ENCODE assay signal across 28 mouse cellular contexts in the genomic region with DNA sequence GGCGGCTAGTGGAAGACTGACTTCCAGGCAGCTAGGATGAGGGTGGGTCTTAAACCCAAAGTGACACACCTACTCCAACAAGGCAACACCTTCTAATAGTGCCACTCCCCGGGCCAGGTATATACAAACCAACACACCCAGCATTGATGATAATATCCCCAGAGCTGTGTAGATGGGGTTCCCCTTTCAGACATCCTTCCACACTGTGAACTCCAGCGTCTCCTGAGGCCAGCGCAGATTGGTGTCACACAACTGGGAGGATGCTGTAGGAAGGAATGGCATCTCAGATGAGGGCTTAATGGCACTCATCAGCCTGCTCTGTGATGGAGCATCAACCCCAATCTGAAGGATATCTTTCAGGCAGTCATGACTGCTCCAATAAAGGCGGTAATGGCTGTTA. TPM values are rescaled to one million over a fixed set of nuclear protein-coding genes. Genes with fewer than 3 reads are reported as not detected.
"Had no signal": no experiment of that assay in that cellular context is flagged by ENCODE, and none has a peak within 500 bp of the region (broad histone marks: within the 10 kb centered on the region; RNA-seq: fewer than 3 reads in every experiment).

No protein-coding gene starts in this region.

- H3K9ac ChIP-seq: limb, embryonic 12.5 days; limb, embryonic 15.5 days; liver, embryonic 14.5 days; lung, embryonic 15.5 days; midbrain, embryonic 13.5 days; neural tube, embryonic 13.5 days; stomach, embryonic 15.5 days had no signal

- H3K36me3 ChIP-seq: limb, embryonic 12.5 days; limb, embryonic 15.5 days; lung, embryonic 15.5 days; midbrain, embryonic 13.5 days; neural tube, embryonic 13.5 days; stomach, embryonic 15.5 days had no signal

- ATAC-seq: intestine, embryonic 16.5 days; midbrain, embryonic 13.5 days; midbrain, embryonic 16.5 days had no signal

- H3K27ac ChIP-seq: kidney, postnatal 0 days; left cerebral cortex, adult 2 months; limb, embryonic 12.5 days; limb, embryonic 15.5 days; liver, embryonic 14.5 days; lung, embryonic 15.5 days; midbrain, embryonic 10.5 days; midbrain, embryonic 13.5 days; neural tube, embryonic 13.5 days; stomach, embryonic 15.5 days had no signal

- H3K4me2 ChIP-seq: limb, embryonic 12.5 days; limb, embryonic 15.5 days; lung, embryonic 15.5 days; midbrain, embryonic 13.5 days; neural tube, embryonic 13.5 days; stomach, embryonic 15.5 days had no signal

- H3K27me3 ChIP-seq: limb, embryonic 12.5 days; limb, embryonic 15.5 days; lung, embryonic 15.5 days; midbrain, embryonic 13.5 days; neural tube, embryonic 13.5 days; stomach, embryonic 15.5 days had no signal

- H3K4me3 ChIP-seq: left cerebral cortex, adult 2 months; limb, embryonic 12.5 days; limb, embryonic 15.5 days; lung, embryonic 15.5 days; megakaryocyte, embryonic 14.5 days; midbrain, embryonic 10.5 days; midbrain, embryonic 13.5 days; myocyte; neural tube, embryonic 13.5 days; stomach, embryonic 15.5 days had no signal

- DNase-seq: kidney, adult 18-20 months; kidney, postnatal 36 days; layer of hippocampus, postnatal 36 days; lung, postnatal 10 days; lung, postnatal 36 days; retina, postnatal 1 day; right cerebral cortex, postnatal 4 days; thymus, postnatal 25 days had no signal

- H3K9me3 ChIP-seq: limb, embryonic 15.5 days; lung, embryonic 15.5 days; midbrain, embryonic 10.5 days; midbrain, embryonic 13.5 days; neural tube, embryonic 13.5 days; stomach, embryonic 15.5 days had no signal

RNA-seq across cellular contexts. Expression of a gene that starts 29.6 kb away (rescaled TPM):
- total RNA-seq: layer of hippocampus, postnatal 10 days; left cerebral cortex, postnatal 10 days; monocyte, adult 5-6 weeks; neutrophil, adult 5-6 weeks had no signal
- polyA plus RNA-seq: intestine, embryonic 16.5 days; kidney, embryonic 14.5 days; kidney, postnatal 0 days; limb, embryonic 12.5 days; limb, embryonic 15.5 days; liver, embryonic 14.5 days; lung, embryonic 15.5 days; midbrain, embryonic 10.5 days; midbrain, embryonic 13.5 days; midbrain, embryonic 16.5 days; myocyte; neural tube, embryonic 13.5 days; stomach, embryonic 15.5 days; thymus, postnatal 0 days had no signal

RNA-seq across cellular contexts. Expression of a gene that starts 56.3 kb away (rescaled TPM):
- total RNA-seq: monocyte, adult 5-6 weeks; neutrophil, adult 5-6 weeks had no signal
- polyA plus RNA-seq: kidney, embryonic 14.5 days; limb, embryonic 12.5 days; limb, embryonic 15.5 days; lung, embryonic 15.5 days; thymus, postnatal 0 days had no signal
